Mouse (Mus musculus): Measurements from ENCODE around the gene Atg13. TPM values are rescaled to one million over a fixed set of nuclear protein-coding genes. Genes with fewer than 3 reads are reported as not detected.

The Atg13 gene
- polyA plus RNA-seq, 1 experiment from 2014 or later, result 29.7 TPM

DNA sequence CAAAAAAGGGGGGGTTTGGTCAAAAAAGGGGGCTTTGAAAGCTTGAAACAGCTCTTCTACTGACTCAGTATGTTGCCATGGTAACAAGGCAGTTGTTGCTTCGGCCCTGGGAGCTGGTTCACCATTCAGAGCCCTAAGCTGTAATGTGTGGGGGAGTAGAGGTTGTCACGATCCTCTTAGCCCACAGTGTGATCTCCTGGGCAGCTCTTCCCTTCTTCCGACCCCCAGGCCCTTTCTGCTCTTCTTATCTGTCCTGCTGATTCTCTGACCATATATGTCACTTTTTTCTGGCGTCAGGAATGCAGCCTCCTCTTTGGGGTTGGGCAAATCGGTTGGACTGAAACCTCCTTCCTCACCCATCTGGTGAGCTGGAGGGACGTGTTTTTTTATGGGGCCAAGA, 57.5 kb downstream of the Atg13 start:
- peaks cover 18% of the 10 kb centered on the region for H3K4me1 ChIP-seq
- no peak overlapping the region for H3K27ac ChIP-seq

DNA sequence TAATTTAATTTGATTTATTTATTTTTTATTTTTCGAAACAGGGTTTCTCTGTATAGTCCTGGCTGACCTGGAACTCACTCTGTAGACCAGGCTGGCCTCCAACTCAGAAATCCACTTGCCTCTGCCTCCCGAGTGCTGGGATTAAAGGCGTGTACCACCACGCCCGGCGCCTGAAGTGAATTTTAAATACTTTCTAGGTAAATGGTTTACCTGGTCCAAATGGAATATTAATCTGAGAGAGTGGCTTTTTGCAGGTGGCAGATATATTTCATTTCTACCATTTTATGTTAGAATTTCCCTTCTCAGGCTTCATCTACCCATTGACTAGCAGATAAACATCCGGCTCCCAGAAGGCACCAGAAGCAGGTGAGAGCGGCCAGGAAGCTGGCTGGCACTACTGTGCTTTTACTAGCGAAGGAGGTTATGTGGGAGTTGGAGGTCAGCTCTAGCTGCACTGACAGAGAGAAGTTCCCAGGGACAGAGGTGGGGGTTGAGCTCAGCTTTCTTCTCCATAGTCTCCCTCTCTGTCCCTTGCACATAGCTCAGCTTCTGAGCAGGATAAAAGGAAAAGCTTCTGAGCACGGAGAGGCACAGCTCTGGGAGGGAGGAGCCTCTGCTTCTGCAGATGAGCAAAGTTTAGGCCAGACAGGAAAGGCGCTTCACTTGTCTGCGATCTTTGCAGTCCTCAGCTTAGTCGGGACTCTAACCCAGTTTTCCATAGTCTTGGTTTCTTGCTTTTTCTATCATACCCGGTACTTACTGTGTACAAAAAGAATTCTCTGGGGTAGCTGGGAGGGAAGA, 58.7 kb downstream of the Atg13 start:
- WGBS, result 89% methylated on average over 14 of the region's 14 CpGs
- no peaks in the 10 kb centered on the region for H3K9me3 ChIP-seq (replicated peaks)
- peaks cover 18% of the 10 kb centered on the region for H3K4me1 ChIP-seq
- no peak for DNase-seq (ENCODE audit: low spot score)
- no peaks in the 10 kb centered on the region for H3K27me3 ChIP-seq (ENCODE audit: low read depth, poor library complexity, severe bottlenecking)
- no peak overlapping the region for H3K27ac ChIP-seq
- H3K4me3 ChIP-seq, result no peak overlapping the region
- peaks cover 63% of the 10 kb centered on the region for H3K36me3 ChIP-seq

More for the DNA sequence above, 57.5 kb downstream of the Atg13 start:
- Histone ChIP-seq H3K36me3 (peaks cover 63% of the 10 kb centered on the region), H3K9me3 (replicated peaks) (no peaks in the 10 kb centered on the region), H3K4me3 (no peak overlapping the region), H3K27me3 (ENCODE audit: low read depth, poor library complexity, severe bottlenecking) (no peaks in the 10 kb centered on the region)
- DNase-seq (ENCODE audit: low spot score), result no peak
- WGBS, result 72% methylated on average over 6 of the region's 6 CpGs

DNA sequence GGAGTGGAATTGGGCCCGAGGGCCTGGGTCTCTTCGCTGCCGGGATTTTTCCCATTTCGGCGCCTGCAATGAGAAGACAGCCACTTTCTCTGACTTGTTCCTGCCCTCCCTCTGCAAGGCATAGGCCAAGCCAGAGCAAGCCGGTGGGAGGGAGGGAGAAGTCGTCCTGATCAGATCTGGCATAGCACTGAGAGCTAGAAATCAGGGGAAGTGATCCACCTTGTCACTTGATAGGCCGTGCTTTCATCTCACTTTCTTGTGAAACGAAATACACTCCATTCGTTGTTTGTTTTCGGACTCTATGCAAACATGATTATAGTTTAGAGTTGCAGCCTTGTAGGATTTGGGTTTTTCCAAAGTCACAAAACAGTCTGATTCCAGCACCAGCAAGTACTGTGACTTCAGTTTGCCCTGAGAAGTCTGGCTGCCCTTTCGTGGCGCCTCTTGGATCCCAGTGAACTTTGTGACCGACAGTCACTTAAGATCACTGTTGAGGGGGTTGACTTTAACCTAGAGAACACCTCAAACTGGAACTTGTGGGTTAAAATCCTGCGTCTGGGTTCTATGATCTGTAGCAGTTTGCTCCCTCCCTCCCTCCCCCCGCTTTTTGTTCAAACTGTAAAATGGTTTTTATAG, 59.9 kb downstream of the Atg13 start:
- H3K27ac ChIP-seq, result peak overlapping the region; percentile 94
- WGBS, result 17% methylated on average over 16 of the region's 16 CpGs
- H3K4me1 ChIP-seq, result peaks cover 18% of the 10 kb centered on the region
- peak overlapping the region; percentile 98 for H3K4me3 ChIP-seq
- no peaks in the 10 kb centered on the region for H3K27me3 ChIP-seq (ENCODE audit: low read depth, poor library complexity, severe bottlenecking)
- DNase-seq (ENCODE audit: low spot score), result no peak
- peaks cover 63% of the 10 kb centered on the region for H3K36me3 ChIP-seq
- no peaks in the 10 kb centered on the region for H3K9me3 ChIP-seq (replicated peaks)

DNA sequence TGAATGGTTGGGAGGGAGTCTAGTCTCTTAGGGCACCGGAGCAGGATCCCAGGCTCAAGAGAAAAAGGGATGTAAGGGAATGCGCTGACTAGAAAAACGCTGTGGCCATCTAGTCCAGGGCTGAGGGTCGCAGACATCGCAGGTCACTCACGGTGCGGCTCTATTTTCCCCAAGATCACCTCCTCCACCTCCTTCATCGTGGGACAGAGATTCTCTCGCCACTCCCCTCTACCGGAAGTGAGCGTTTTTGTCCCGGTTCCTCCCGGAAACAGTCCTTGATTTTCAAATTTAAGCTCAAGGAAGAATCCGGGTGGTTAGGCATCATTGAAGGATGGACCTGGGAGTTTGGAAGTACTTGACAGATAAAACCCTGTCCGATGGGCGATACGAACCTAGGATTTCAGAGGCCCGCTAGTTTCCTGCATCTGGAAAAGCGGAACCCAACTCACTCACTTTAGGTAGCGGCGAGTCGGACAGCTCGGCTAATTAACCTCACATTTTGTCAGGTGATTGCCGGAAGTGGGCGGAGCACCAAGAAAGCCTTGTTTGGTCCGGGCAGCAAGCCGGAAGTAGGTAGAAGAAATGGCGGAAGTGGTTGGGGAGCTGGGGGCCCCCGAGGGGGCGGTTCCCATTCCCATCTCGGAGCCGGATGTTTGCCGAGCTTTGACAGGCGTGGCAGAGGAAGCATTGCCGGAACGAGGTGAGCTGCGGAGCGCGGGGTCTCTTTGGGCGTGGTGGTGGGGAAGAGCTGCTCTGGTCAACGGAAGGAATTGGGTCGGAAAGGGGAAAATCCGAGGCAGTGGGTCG, 60.6 kb downstream of the Atg13 start, which contains the start of the genes Zfp408 and Arhgap1:
Zfp408 (minus strand) TSS at position 239 of the 807 bp plus-strand sequence.
Arhgap1 (plus strand) TSS at position 308 of the 807 bp plus-strand sequence.
- Histone ChIP-seq H3K36me3 (peaks cover 63% of the 10 kb centered on the region), H3K4me1 (peaks cover 18% of the 10 kb centered on the region), H3K9me3 (replicated peaks) (no peaks in the 10 kb centered on the region), H3K4me3 (peak within 1 kb of the TSS; percentile 98), H3K27ac (peak within 1 kb of the TSS; percentile 94), H3K27me3 (ENCODE audit: low read depth, poor library complexity, severe bottlenecking) (no peaks in the 10 kb centered on the region)
- under 1% methylated on average over 44 of the region's 44 CpGs for WGBS
- DNase-seq (ENCODE audit: low spot score), result peak; percentile 99

DNA sequence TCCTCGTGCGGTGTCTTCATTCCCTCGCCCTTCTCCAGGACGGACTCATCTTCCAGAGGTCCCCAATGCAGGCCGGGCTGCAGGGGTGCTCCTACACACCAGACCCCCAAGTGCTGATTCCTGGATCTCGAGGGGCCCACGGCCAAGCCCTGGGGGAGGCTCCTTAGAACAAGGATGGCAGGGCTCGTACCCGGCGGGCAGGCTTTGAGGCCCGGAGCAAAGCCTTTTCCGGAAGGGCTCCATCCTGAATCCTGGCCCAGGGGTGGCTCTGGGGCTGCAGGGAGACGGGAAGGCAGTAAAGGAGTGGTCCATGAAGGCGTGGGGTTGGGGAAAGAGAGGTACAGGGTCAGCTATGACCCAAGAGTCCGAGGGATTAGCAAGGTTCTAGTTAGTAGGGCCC, 61.2 kb downstream of the Atg13 start:
- Histone ChIP-seq H3K4me1 (peaks cover 18% of the 10 kb centered on the region), H3K27ac (peak overlapping the region; percentile 94), H3K27me3 (ENCODE audit: low read depth, poor library complexity, severe bottlenecking) (no peaks in the 10 kb centered on the region), H3K9me3 (replicated peaks) (no peaks in the 10 kb centered on the region), H3K4me3 (peak overlapping the region; percentile 98), H3K36me3 (peaks cover 63% of the 10 kb centered on the region)
- DNase-seq (ENCODE audit: low spot score), result no peak
- 3% methylated on average over 15 of the region's 15 CpGs for WGBS

DNA sequence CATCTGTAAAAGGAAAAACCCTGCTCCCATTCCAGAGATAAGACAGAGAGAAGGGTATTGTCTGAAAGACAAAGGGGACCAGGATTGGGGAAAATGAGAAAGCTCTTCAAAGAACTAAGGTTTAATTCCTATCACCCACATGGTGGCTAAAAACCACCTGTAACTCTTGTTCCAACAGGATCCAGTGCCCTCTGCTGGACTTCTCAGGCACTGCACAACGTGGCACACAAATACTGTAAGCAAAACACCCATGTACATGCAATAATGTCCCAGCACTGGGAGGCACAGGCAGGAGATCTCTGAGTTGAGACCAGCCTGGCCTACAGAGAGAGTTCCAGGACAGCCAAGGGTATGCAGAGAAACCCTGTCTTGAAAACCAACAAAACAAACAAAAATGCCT, 63.6 kb downstream of the Atg13 start:
- H3K4me3 ChIP-seq, result no peak overlapping the region
- 19% methylated on average over 1 of the region's 1 CpGs for WGBS
- H3K9me3 ChIP-seq (replicated peaks), result no peaks in the 10 kb centered on the region
- H3K36me3 ChIP-seq, result peaks cover 66% of the 10 kb centered on the region
- peak; percentile 64 for DNase-seq (ENCODE audit: low spot score)
- no peak overlapping the region for H3K27ac ChIP-seq
- peaks cover 18% of the 10 kb centered on the region for H3K4me1 ChIP-seq
- H3K27me3 ChIP-seq (ENCODE audit: low read depth, poor library complexity, severe bottlenecking), result no peaks in the 10 kb centered on the region

DNA sequence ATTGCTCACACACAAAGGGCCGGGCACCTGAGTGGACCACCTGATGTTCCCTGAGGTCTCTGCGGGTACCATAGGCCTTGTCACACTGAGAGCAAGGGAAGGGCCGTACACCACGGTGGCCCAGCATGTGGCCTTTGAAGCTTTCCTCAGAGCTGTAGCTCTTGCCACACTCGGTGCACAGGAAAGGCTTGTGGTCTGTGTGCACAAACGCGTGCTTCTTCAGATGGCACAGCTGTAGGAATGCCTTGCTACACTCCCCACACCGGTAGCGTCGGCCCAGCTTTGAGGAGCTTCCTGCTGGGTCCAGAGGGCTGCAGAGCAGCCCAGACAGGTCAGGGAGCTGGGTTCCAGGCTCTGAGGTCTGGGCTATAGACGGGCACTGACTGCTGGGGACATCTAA, 64.6 kb downstream of the Atg13 start:
- Histone ChIP-seq H3K27ac (no peak overlapping the region), H3K36me3 (peaks cover 64% of the 10 kb centered on the region), H3K4me3 (no peak overlapping the region), H3K4me1 (peaks cover 15% of the 10 kb centered on the region), H3K9me3 (replicated peaks) (no peaks in the 10 kb centered on the region), H3K27me3 (ENCODE audit: low read depth, poor library complexity, severe bottlenecking) (no peaks in the 10 kb centered on the region)
- DNase-seq (ENCODE audit: low spot score), result no peak
- 97% methylated on average over 11 of the region's 11 CpGs for WGBS

DNA sequence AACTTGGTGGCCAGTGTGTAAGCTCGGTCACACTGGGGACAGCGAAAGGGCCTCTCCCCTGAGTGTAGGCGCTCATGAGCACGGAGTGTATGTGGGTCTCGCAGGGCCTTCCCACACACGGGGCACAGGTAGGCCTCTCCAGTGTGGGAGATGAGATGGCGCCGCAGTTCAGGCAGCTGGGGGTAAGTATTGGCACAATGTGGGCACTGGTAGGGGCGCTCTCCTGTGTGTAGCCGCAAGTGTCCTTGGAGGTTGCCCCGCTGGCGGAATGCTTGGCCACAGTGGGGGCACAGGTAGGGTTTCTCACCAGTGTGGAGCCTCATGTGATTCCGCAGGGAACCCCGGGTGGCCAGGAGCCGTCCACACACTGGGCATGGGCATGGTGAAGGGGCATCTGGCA, 65.0 kb downstream of the Atg13 start:
- Histone ChIP-seq H3K9me3 (replicated peaks) (no peaks in the 10 kb centered on the region), H3K36me3 (peaks cover 64% of the 10 kb centered on the region), H3K4me1 (peaks cover 10% of the 10 kb centered on the region), H3K27me3 (ENCODE audit: low read depth, poor library complexity, severe bottlenecking) (no peaks in the 10 kb centered on the region), H3K27ac (no peak overlapping the region), H3K4me3 (no peak overlapping the region)
- 95% methylated on average over 15 of the region's 15 CpGs for WGBS
- DNase-seq (ENCODE audit: low spot score), result no peak

DNA sequence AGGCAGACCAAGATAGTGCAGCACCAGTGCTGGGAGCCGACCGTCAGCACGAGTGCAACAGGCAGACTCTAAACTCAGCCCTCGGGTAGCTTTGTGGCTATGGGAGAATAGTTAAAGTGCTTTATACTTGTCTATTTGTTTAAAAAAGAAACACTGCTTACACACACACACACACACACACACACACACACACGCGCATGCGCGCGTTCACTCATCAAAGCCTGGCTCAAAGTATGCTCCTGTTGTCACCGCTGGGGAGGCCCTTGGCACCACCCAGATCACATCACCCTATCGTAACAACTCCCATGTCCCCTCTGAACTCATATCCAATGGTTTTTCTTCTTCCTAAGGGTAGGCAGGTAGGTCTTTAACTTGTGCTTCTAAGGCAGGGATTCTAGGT, 66.4 kb downstream of the Atg13 start:
- H3K9me3 ChIP-seq (replicated peaks), result no peaks in the 10 kb centered on the region

DNA sequence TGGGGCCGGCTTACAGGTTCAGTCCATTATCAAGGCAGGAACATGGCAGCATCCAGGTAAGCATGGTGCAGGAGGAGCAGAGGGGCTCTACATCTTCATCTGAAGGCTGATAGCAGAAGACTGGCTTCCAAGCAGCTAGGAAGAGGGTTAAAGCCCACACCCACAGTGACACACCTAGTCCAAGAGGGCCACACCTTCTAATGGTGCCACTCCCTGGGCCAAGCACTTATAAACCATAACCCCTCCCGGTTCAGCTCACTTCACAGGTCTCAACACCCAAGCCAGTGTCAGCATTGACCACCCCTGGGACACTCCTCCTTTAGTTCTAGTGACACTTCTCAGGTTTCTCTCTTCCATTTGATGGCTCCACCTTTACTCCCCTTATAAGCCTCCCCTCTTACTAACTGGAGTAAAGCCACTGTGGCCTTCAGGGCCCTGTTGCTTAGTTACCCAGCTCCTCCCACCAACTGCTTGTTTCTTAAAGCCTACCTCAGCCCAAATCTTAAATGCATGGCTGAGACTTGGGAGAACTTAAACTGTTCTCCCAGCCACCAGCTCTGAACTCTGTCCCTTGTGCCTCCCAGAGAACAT, 67.5 kb downstream of the Atg13 start:
- Histone ChIP-seq H3K36me3 (peaks cover 59% of the 10 kb centered on the region), H3K27ac (no peak overlapping the region), H3K4me3 (no peak overlapping the region), H3K4me1 (no peaks in the 10 kb centered on the region), H3K27me3 (ENCODE audit: low read depth, poor library complexity, severe bottlenecking) (no peaks in the 10 kb centered on the region), H3K9me3 (replicated peaks) (no peaks in the 10 kb centered on the region)
- DNase-seq (ENCODE audit: low spot score), result no peak
- WGBS, result 93% methylated on average over 2 of the region's 2 CpGs

More for the DNA sequence above, 66.4 kb downstream of the Atg13 start:
- H3K4me1 ChIP-seq, result peaks cover 7% of the 10 kb centered on the region
- no peak for DNase-seq (ENCODE audit: low spot score)
- WGBS, result 91% methylated on average over 11 of the region's 11 CpGs
- H3K27me3 ChIP-seq (ENCODE audit: low read depth, poor library complexity, severe bottlenecking), result no peaks in the 10 kb centered on the region
- peaks cover 62% of the 10 kb centered on the region for H3K36me3 ChIP-seq
- H3K27ac ChIP-seq, result no peak overlapping the region
- no peak overlapping the region for H3K4me3 ChIP-seq

DNA sequence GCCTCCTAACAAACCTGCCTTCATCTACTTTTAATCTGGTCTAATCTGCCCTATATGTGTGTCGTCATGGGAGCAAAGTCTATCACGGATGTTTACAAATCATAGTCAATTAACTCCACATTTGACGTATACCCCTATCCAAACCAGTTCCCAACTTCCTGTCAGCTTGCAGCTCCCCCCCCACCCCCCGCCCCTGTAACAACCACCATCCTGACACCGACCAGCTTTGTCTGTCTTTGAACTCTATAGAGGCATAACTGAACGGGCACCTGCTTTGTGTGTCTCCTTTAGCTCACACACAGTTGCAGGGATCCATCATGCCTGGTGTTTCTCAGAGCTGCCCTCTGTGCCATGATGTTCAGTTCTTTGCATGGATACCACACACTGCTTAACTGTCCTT, 71.4 kb downstream of the Atg13 start:
- peaks cover 19% of the 10 kb centered on the region for H3K36me3 ChIP-seq
- H3K4me1 ChIP-seq, result no peaks in the 10 kb centered on the region
- no peaks in the 10 kb centered on the region for H3K27me3 ChIP-seq (ENCODE audit: low read depth, poor library complexity, severe bottlenecking)
- WGBS, result 86% methylated on average over 6 of the region's 6 CpGs
- no peaks in the 10 kb centered on the region for H3K9me3 ChIP-seq (replicated peaks)
- H3K4me3 ChIP-seq, result no peak overlapping the region
- DNase-seq (ENCODE audit: low spot score), result no peak
- no peak overlapping the region for H3K27ac ChIP-seq

DNA sequence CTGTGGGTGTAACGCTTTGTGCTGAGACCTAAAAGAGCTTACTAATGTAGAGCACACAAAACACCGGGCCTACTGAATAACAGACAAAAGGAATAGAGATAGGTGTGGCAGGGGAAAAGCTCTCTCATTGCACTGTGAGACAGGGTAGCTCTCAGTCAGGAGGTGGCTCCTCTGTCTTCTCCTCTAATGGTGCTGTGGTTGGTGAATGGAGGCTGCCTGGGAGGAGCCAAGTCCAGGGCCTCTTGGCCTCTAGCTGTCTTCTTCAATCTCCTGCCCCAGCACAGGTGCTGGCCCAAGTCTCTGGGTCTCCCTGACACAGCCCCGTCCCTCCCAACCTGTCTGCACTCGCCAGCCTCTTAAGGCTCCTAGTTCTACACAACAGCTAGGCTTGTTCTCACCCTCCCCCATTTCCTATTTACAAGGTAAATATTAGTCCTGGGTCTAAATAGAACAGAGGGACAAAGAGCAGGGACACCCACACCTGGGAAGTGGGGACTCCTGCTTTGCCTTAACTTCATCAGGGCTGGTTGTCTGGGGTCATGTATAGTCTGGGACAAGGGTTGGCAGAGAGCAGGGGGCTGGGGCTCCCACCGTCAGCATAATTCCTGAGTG, 73.5 kb downstream of the Atg13 start:
- WGBS, result 83% methylated on average over 5 of the region's 5 CpGs
- DNase-seq (ENCODE audit: low spot score), result no peak
- H3K4me1 ChIP-seq, result no peaks in the 10 kb centered on the region
- no peaks in the 10 kb centered on the region for H3K9me3 ChIP-seq (replicated peaks)
- no peak overlapping the region for H3K27ac ChIP-seq
- no peaks in the 10 kb centered on the region; the same call in 1 of the 2 replicates for H3K36me3 ChIP-seq
- no peak overlapping the region for H3K4me3 ChIP-seq
- no peaks in the 10 kb centered on the region for H3K27me3 ChIP-seq (ENCODE audit: low read depth, poor library complexity, severe bottlenecking)

Measured in limb, embryonic 10.5 days (tissue).